Mouse (Mus musculus) brain, embryonic 14.5 days (tissue): ENCODE data around the gene Kalrn.
A peak's percentile ranks its signal among the peaks of the same experiment; 100 is the strongest.

ENCODE experiments used
- CTCF ChIP-seq: fragments of 200-500 bp; IDR thresholded peaks from 2 replicates; pipeline ENCODE4 v1.5.1; 2012; ENCODE audit warnings: inconsistent platforms, mild to moderate bottlenecking, moderate library complexity, borderline replicate concordance; ENCODE audit not compliant: insufficient read depth, insufficient read length; ENCODE audit errors: extremely low read depth
- POLR2A ChIP-seq: fragments of 200-500 bp; IDR thresholded peaks from 2 replicates; pipeline ENCODE4 v1.6.1; 2012; ENCODE audit warnings: mild to moderate bottlenecking, inconsistent platforms, borderline replicate concordance; ENCODE audit not compliant: poor library complexity, insufficient read depth, insufficient read length, severe bottlenecking; ENCODE audit errors: extremely low read depth

DNA sequence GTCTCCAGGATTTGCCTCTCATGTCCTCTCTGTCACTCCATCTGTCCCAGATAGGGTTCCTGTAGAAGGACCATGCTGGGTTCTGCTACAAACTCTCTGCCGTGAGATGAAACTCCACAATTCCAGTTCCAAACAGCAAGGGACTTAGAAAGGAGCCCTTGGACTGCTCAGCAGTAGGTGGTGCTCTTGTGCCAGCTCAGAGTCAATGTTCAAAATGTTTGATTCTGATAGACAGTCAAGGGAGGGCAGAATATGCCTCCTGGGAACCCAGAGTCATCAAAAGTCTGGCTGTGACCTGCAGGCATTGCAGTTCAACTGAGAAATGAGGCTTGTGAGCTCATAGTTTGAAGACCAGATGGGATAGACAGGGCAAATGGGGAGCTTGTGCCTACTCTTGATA, 229.4 kb downstream of the Kalrn start:
- peak; percentile 64; the same call in 1 of the 2 replicates for TF ChIP-seq CTCF
- no peak for TF ChIP-seq POLR2A
